Mouse (Mus musculus) hindbrain, embryonic 11.5 days (tissue): ENCODE results near the gene Trhde. TPM values are rescaled to one million over a fixed set of nuclear protein-coding genes. Genes with fewer than 3 reads are reported as not detected.

Source experiments
- ATAC-seq: fragments of 200-750 bp; cut with Nextera tagmentation; 2 replicates; pipeline ENCODE4 v1.8.0; 2017; ENCODE audit warnings: mild to moderate bottlenecking, moderate TSS enrichment, moderate library complexity; ENCODE audit not compliant: low FRiP score
- DNase-seq: peaks from one replicate; pipeline ENCODE4 v3.0.0-alpha.2; 2015; ENCODE audit warnings: low spot score
- H3K27ac ChIP-seq: fragments of 300-500 bp; sonication (generic); 2 replicates; pipeline ENCODE4 v1.5.1; 2014; ENCODE audit warnings: mild to moderate bottlenecking, low read depth, low read length
- H3K27me3 ChIP-seq: fragments of 300-500 bp; sonication (generic); 2 replicates; pipeline ENCODE4 v1.6.1; 2014; ENCODE audit warnings: mild to moderate bottlenecking, low read length, moderate library complexity, mixed read lengths; ENCODE audit not compliant: control insufficient read depth, insufficient read depth
- H3K36me3 ChIP-seq: fragments of 300-500 bp; sonication (generic); 2 replicates; pipeline ENCODE4 v1.6.1; 2014; ENCODE audit warnings: mild to moderate bottlenecking, low read length, moderate library complexity, mixed read lengths; ENCODE audit not compliant: control insufficient read depth, insufficient read depth
- H3K4me1 ChIP-seq: fragments of 300-500 bp; sonication (generic); replicated peaks from 2 replicates; pipeline ENCODE4 v1.6.1; 2014; ENCODE audit warnings: low read length, mixed read lengths; ENCODE audit not compliant: control insufficient read depth, insufficient read depth
- H3K4me2 ChIP-seq: fragments of 300-500 bp; sonication (generic); replicated peaks from 2 replicates; pipeline ENCODE4 v1.6.1; 2014; ENCODE audit warnings: mild to moderate bottlenecking, low read depth, low read length
- H3K4me3 ChIP-seq: fragments of 300-500 bp; sonication (generic); 2 replicates; pipeline ENCODE4 v1.5.1; 2014; ENCODE audit warnings: low read depth, low read length
- H3K9ac ChIP-seq: fragments of 300-500 bp; sonication (generic); 2 replicates; pipeline ENCODE4 v1.6.1; 2014; ENCODE audit warnings: low read depth, low read length
- H3K9me3 ChIP-seq: fragments of 300-500 bp; sonication (generic); 2 replicates; pipeline ENCODE4 v1.6.1; 2016; ENCODE audit warnings: low read length; ENCODE audit not compliant: control insufficient read depth
- WGBS: fragments of 180-500 bp; shearing (Covaris S2); extraction: QIAGEN DNeasy Blood & Tissue Kit; methylation state at CpG from one replicate; pipeline ENCODE4 v1.1.7; 2014; 5-methylcytosine and 5-hydroxymethylcytosine counted together
- polyA plus RNA-seq: library from polyadenylated mRNA; unstranded; fragments of >200 nt; fragmentation: Nextera tagmentation; extraction: Ambion mirVana; gene quantifications from 2 replicates; pipeline ENCODE4 v1.2.1, GENCODE M21; 2014

Gene Trhde
- polyA plus RNA-seq, 1 experiment from 2014 or later, result 1.3 TPM

DNA sequence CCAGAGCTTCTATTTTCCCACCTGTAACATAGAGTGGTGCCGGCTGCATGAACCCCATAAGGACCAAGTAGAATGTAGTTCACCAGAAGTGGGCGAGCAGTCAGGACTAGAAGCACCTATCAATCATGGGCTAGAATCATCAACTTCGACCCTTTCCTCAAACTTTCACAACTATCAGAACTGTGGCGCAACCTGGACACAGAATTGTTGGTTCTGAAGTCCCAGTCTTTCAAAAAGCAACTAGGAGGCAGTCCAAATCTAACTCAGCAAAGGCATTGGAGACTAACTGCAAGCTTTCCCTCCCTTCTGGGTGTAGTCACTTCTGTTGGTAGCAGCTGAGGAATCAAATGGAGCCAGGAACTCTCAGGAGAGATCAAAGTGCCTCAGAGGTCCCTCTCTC, 2.6 kb downstream of the Trhde start:
- Histone ChIP-seq H3K9me3 (no peaks in the 10 kb centered on the region), H3K36me3 (no peaks in the 10 kb centered on the region), H3K27me3 (peaks cover 28% of the 10 kb centered on the region), H3K4me3 (no peak overlapping the region), H3K4me2 (no peak overlapping the region), H3K9ac (no peak overlapping the region), H3K27ac (no peak overlapping the region), H3K4me1 (0 out of 2 replicates have a peak, but pooled peaks cover 2% of the 10 kb centered on the region)
- WGBS, result 90% methylated on average over 4 of the region's 4 CpGs
- no peak for ATAC-seq
- no peak for DNase-seq

DNA sequence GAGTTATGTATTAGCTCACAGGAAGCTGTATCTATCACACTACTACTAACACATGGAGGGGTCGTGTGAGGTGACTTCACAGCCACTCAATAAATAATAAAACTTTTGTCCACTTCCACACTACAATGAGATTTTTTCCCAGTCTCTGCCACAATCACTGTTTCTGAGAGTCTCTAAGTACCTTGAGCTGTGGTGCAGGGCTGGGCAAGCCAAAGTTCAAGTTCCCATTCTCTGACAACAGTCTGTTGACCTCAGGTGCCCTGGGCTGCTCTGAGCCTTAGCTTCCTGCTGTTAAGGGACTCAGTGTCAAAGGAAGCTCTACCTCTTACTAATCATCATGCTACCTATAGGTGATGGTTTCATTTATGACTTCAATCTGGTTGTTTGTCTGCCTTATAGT, 3.3 kb downstream of the Trhde start:
- Histone ChIP-seq H3K4me2 (no peak overlapping the region), H3K27ac (no peak overlapping the region), H3K4me3 (no peak overlapping the region), H3K4me1 (0 out of 2 replicates have a peak, but pooled peaks cover 2% of the 10 kb centered on the region), H3K9me3 (no peaks in the 10 kb centered on the region), H3K36me3 (no peaks in the 10 kb centered on the region), H3K27me3 (peaks cover 28% of the 10 kb centered on the region), H3K9ac (no peak overlapping the region)
- WGBS, result 72% methylated on average over 1 of the region's 1 CpGs
- DNase-seq (no peak), ATAC-seq (no peak)

DNA sequence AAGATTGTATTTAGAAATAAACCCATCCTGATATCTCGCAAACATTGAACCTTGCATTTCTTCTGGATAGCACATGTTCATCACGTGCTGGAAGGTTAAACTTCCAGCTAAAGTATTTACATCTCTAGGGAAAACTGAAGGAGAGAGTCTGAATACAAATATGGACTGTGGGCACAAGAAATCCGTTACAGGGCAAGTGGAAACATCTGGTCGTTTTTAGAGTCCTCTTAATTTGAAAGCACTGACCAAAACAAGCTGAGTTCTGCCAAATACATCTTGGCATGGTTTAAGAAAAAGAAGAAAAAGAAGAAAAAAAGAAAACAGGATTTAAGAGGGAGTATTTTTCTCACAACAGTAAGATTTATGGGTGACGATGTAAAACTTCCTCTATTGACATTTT, 3.9 kb downstream of the Trhde start:
- H3K4me1 ChIP-seq, result 0 out of 2 replicates have a peak, but pooled peaks cover 2% of the 10 kb centered on the region
- DNase-seq (no peak), ATAC-seq (no peak)
- H3K9ac ChIP-seq, result no peak overlapping the region
- peaks cover 28% of the 10 kb centered on the region for H3K27me3 ChIP-seq
- H3K36me3 ChIP-seq, result no peaks in the 10 kb centered on the region
- no peak overlapping the region for H3K27ac ChIP-seq
- H3K9me3 ChIP-seq, result no peaks in the 10 kb centered on the region
- 62% methylated on average over 5 of the region's 5 CpGs for WGBS
- H3K4me3 ChIP-seq, result no peak overlapping the region
- H3K4me2 ChIP-seq, result no peak overlapping the region

DNA sequence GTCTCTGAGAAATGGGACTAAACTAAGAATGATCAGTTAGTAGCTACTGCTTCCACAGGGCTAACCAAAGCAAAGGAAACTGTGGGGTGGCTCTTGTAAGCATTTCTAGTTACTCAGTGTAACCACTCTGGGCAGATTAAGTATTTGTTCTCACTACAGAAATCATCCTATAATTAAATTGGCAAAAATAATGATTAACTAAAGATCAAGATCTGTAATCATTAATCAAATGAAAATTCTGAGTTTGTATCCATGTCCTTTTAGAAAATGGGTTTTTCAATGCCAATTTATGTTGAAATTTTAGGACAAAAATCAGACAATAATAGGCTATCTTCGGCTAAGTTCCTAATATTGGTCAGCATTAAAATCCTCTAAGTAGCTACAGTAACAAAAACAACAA, 4.4 kb downstream of the Trhde start:
- Histone ChIP-seq H3K27me3 (peaks cover 25% of the 10 kb centered on the region), H3K9me3 (no peaks in the 10 kb centered on the region), H3K36me3 (no peaks in the 10 kb centered on the region), H3K4me2 (no peak overlapping the region), H3K9ac (no peak overlapping the region), H3K4me1 (0 out of 2 replicates have a peak, but pooled peaks cover 2% of the 10 kb centered on the region), H3K4me3 (no peak overlapping the region), H3K27ac (no peak overlapping the region)
- DNase-seq (no peak), ATAC-seq (no peak)
- WGBS, result 87% methylated on average over 1 of the region's 1 CpGs

DNA sequence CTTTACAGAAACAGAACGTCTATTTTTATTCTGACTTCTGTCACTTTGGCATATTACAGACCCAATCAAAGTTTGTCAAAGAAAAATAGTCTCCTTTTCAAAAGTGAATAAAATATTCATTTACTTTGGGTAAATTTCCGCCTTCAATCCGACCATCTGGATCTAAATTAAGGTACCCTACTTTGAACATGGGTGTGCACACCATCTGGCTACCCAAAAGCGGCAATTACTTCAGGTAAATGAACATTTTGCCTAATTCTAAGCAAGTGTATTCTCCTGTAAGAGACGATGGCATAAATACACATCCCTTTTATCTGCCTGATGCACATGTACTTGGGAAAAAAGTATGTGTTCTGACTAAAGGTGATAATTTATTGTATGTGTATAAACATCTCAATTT, 5.2 kb downstream of the Trhde start:
- H3K4me2 ChIP-seq, result no peak overlapping the region
- H3K4me3 ChIP-seq, result no peak overlapping the region
- no peaks in the 10 kb centered on the region for H3K9me3 ChIP-seq
- ATAC-seq (no peak), DNase-seq (no peak)
- H3K9ac ChIP-seq, result no peak overlapping the region
- no peak overlapping the region for H3K27ac ChIP-seq
- 83% methylated on average over 5 of the region's 5 CpGs for WGBS
- H3K4me1 ChIP-seq, result 0 out of 2 replicates have a peak, but pooled peaks cover 2% of the 10 kb centered on the region
- H3K36me3 ChIP-seq, result no peaks in the 10 kb centered on the region
- H3K27me3 ChIP-seq, result peaks cover 19% of the 10 kb centered on the region

- H3K4me2 ChIP-seq, result no peak overlapping the region
Observed at GRCm38 (mm10) chr10:114794214-114794613, 7.9 kb downstream of the Trhde start.

DNA sequence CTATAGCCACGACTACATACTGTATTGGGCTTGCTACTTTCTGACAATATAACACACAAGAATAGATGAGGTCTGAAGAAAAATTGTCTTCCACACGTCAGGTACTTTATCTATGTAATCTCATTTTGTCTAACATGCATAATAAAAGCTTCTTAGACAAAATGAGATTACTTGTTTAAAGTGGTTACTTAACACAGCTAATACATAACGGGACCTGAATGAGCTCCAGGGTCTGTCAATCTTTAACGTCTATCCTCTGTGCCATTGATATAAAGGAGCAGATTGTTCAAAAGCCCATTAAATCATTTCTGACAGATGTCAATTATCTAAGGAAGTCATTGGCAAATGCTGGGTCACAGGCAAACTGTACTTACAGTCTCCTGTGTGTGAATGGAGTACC, 36.2 kb downstream of the Trhde start:
- Histone ChIP-seq H3K36me3 (no peaks in the 10 kb centered on the region), H3K27ac (no peak overlapping the region), H3K27me3 (no peaks in the 10 kb centered on the region), H3K4me1 (no peaks in the 10 kb centered on the region), H3K4me2 (no peak overlapping the region), H3K9me3 (no peaks in the 10 kb centered on the region), H3K9ac (no peak overlapping the region), H3K4me3 (no peak overlapping the region)
- DNase-seq, result no peak
- ATAC-seq, result no peak
- 84% methylated on average over 4 of the region's 4 CpGs for WGBS

More at GRCm38 (mm10) chr10:114794214-114794613, 7.9 kb downstream of the Trhde start:
- Histone ChIP-seq H3K36me3 (no peaks in the 10 kb centered on the region), H3K27ac (no peak overlapping the region), H3K9me3 (no peaks in the 10 kb centered on the region), H3K4me1 (no peaks in the 10 kb centered on the region), H3K4me3 (no peak overlapping the region), H3K9ac (no peak overlapping the region), H3K27me3 (no peaks in the 10 kb centered on the region; the same call in 1 of the 2 replicates)
- DNase-seq (no peak), ATAC-seq (no peak)
- WGBS, result 48% methylated on average over 6 of the region's 6 CpGs

DNA sequence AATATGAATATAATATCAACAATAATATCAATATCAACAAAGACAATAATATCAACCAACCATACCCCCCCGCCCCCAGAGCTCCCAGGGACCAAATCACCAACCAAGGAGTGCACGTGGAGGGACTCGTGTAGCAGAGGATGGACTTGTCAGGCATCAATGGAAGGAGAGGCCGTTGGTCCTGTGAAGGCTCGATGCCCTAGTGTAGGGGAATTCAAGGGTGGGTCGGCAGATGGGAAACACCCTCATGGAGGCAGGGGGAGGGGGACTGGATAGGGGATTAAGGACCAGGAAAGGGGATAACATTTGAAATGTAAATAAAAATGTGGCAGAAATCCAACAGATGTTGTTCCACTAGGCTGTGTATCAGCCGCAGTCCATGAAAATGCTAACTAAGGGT, 40.0 kb downstream of the Trhde start:
- Histone ChIP-seq H3K36me3 (no peaks in the 10 kb centered on the region), H3K27ac (no peak overlapping the region), H3K4me3 (no peak overlapping the region), H3K4me1 (no peaks in the 10 kb centered on the region), H3K27me3 (no peaks in the 10 kb centered on the region), H3K9me3 (no peaks in the 10 kb centered on the region), H3K4me2 (no peak overlapping the region), H3K9ac (no peak overlapping the region)
- DNase-seq (no peak), ATAC-seq (no peak)
- WGBS, result 87% methylated on average over 7 of the region's 7 CpGs

DNA sequence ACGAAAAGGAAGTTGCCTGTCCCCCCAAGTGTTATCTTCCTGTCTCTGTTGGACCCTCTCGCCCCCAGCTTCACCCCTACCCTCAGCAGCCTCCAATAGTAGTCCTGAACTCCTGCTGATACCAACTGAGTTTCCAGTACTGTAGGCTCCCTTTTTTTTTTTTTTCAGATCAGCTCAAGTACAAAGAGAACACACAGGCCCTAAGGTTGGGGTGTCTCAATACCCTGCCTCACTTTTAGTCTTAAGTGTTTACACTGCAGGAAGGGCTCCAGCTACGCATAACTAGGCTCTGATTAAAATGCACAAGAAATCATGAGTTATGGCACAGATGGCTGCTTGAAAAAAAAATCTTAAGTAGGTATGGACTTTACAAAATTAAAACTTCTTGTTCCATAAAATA, 42.9 kb downstream of the Trhde start:
- no peak overlapping the region for H3K4me2 ChIP-seq
- H3K4me3 ChIP-seq, result no peak overlapping the region
- DNase-seq (no peak), ATAC-seq (no peak)
- H3K9me3 ChIP-seq, result no peaks in the 10 kb centered on the region
- H3K36me3 ChIP-seq, result no peaks in the 10 kb centered on the region
- 61% methylated on average over 3 of the region's 3 CpGs for WGBS
- H3K27ac ChIP-seq, result no peak overlapping the region
- no peaks in the 10 kb centered on the region for H3K4me1 ChIP-seq
- no peaks in the 10 kb centered on the region for H3K27me3 ChIP-seq
- H3K9ac ChIP-seq, result no peak overlapping the region
